Mouse (Mus musculus): ENCODE results near the gene L3mbtl1.
"Not testable (repeated sequence)": the region's sequence is repeated elsewhere in the genome, so short reads cannot be mapped to it uniquely, and the experiment has no call there.

The L3mbtl1 gene

DNA sequence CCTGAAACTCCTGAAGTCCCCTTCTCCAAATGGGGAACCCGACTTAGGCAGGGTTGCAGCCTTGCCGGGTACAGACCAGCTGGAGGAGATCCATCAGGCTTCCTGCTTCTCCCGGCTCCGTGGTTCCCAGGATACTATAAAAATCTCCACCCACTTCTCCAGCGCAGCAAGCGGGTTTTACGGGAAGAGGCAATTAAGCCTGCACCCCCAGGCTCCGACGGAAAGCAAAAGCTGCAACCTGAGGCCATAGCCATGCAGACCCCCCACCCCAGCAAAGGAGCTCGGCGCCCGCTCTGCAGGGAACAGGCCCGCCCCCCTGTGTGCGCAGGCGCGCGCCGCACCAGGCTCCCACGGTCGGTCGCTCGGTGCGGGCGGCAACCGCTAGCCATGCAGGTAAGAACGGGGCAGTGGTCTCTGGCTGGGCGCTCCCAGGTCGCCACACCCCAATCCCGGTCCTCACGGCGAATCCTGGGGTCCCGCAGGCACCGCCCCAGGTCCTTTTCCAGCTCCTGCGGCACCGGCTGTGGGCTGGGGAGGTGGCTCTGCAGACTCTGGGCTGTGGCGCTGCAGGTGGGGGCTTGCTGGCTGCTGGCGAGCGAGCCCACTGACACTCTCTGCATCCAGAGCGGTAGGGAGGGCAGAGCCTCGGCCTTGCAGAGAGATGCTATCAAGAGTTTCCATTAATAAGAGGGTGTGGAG, at the start of gene L3mbtl1:
L3mbtl1 (plus strand) TSS at position 325 of the 699 bp plus-strand sequence.
- no peak for DNase-seq

DNA sequence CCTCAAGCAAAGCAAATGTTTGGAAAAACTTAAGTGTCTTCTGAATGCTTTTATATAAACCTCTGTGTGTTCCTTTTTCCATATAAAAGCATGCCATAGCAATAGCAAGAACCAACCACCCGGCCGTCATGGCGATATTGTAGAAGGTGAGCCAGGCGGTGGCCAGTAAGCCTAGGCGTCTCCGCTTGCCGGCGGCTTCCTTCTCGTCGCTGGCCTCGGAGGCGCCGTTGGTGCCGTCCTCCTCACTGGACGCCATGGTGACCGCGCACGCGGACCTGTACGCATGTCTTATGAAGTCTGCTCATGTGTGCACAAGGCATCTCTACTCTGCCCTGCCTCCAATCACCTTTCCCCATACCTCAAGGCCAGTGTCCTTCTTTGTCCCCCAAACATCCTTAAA, 44.0 kb upstream of the L3mbtl1 start:
- DNase-seq, result not testable (repeated sequence)

- DNase-seq, result no peak
Measured at GRCm38 (mm10) chr2:162899880-162900589, 43.2 kb upstream of the L3mbtl1 start.

DNA sequence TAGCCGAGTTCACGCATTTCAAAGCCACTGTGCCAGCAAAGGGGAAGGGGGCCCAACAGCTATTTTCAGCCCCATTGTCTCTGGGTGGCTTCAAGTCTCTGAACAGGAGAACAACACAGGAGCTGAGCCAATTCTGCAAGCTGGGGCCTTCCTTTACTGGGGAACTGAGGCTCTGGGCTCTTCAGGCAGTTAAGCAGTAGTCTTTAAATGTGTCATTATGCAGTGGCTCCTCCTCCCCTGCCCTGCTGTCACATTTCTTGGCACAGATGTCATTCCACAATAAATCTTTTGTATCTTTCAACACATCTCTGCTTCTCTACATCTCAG, 42.7 kb upstream of the L3mbtl1 start:
- DNase-seq, result no peak

GRCm38 (mm10) chr2:162905902-162906301, 37.4 kb upstream of the L3mbtl1 start:
- no peak for DNase-seq

GRCm38 (mm10) chr2:162908052-162908491, 35.2 kb upstream of the L3mbtl1 start:
- no peak for DNase-seq

DNA sequence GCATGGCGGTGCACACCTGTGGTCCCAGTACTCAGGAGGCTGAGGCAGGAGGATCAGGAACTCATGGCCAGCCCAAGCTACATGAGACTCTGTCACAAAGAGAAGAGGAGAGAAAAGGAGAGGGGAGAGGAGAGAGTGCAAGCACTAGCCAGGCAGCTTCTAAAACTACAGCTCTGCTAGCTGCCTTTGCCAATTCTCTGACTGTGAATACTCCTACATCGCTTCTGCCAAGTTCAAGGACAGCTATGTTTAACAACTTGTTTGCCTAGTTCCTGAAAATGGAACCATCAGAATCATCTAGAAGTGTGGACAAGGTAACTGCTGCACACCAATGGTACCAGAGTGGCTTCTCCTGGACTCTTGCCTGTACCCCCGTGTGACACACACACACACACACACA, 29.2 kb upstream of the L3mbtl1 start:
- no peak for DNase-seq

DNA sequence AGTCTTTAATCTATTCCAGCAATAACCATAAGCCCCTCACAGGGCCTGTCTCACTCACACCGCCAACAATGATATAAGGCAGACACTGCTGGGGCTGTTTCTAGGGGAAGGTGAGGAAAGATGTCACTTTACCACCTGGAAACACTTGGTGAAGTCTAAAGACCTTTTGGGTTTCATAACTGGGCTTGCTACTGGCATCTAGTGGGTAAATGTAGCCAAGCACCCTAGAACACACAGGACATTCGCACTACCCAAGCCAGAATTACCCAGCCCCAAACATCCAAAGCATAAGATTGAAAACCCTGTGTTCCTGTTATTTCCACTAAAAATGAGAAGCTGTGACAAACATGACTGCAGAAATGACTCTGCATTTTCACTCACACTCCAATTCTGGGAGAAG, 28.8 kb upstream of the L3mbtl1 start:
- DNase-seq, result no peak

GRCm38 (mm10) chr2:162919926-162920325, 23.3 kb upstream of the L3mbtl1 start:
- no peak for DNase-seq

DNA sequence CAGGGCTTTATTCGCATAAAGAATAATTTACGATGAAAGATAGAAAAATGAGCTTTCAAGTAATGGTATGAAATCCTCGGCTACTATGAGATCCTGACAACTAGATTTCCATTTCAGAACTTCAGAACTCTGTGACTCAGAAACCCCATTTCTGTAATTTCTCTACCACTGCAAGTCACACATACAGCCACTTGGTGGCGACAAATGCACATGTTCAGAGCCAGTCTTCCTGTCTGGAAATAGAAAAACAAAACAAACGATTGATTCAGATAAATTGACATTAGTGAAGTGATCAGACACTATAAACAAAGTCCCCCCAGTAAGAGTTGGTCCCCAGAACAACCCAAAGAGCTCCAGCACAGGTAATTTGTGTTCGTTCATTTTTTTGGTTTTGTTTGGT, 21.1 kb upstream of the L3mbtl1 start:
- peak; percentile 61 to 66 for DNase-seq

DNA sequence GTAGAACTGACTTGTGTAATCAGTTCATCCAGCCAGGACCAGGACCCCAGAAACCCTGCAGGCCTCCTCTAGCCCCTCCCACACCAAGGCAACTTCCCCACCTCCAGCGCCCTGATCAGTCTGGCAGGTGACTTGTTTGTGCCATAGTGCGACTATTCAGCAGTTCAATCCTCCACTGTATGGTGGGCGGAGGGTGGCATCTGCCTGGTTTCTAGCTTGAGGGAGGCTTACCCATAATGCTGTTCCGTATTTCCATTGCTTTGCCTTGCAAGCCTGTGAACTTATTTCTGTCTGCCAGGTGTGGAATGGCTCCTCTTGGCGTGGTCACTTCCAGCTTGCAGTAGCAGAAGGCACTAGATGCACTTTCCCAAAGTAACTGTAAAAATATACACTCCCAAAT, 20.4 kb upstream of the L3mbtl1 start:
- no peak for DNase-seq

DNA sequence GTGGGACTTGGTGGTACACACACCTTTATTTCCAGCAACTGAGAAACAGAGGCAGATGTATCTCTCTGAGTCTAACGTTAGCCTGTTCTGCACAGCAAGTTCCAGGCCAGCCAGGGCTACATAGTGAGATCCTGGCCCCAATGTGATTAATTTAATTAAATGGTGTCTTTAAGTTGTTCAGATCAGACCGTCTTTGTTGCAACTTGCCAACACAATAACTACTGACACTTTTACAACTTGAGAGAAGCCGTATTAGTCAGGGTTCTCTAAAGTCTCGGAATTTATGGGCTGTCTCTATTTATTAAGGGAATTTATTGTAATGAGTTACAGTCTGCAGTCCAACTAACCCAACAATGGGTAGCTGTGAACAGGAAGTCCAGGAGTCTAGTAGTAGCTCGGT, 19.1 kb upstream of the L3mbtl1 start:
- no peak for DNase-seq

DNA sequence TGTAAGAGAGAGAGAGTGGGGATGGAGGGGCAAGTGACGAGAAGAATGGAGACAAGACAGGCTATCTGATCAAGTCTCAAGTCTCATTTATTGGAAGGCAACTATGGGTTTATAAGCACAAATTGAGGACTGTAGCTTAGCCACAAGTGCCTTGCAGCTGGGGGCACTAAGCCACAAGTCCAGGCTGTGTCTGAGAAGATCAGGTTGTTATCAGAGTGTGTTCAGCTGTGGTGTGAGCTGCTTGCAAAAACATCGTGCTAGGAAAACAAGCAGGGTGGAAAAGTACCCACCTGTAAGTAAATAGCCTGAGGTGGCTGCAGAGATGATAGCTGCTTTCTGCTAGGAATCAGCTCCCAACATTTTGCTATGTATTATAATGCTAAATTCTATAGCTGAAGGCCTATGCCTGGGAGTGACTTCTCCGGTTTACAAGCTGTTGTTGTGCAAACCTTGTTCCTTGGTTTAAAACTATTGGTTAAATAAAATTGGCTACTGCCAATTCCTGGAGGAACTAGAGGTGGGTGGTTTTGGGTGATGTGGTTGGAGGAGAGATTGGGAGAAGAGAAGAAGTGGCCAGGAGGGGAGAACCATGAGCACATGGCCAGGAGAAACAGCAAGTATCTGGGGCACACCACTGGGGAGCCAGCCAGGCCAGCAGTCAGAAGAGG, 15.2 kb upstream of the L3mbtl1 start:
- no peak for DNase-seq

- DNase-seq, result no peak
Measured at GRCm38 (mm10) chr2:162929704-162930103, 13.6 kb upstream of the L3mbtl1 start.

DNA sequence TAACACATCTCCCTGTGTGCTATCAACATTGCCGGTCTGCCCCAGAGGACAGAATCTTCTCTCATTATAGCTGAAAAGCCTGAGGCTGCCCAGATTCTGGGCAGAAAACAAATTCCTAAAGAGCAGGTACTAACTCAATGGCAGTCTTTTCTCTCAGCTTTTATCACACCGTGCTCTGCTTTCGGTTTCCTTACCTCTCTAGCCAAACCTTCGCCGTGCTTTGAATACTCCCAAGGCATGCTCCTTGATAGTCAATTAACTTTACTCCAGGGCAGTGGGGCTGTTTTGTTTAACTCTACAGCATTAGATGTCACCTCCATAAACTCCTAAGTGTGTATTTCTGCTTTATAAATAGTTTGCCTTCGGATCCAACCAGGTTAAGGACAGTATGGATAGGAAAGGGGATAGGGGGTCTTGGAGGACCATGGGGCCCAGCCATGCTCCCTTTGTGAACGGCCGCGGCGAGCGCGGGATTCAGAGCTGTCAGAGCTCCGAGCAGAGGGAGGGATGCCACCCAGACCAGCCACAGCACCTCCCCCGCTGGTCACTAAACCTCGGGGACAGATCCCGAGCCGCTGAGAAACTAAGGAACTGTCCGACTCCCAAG, 12.7 kb upstream of the L3mbtl1 start:
- DNase-seq, result no peak

DNA sequence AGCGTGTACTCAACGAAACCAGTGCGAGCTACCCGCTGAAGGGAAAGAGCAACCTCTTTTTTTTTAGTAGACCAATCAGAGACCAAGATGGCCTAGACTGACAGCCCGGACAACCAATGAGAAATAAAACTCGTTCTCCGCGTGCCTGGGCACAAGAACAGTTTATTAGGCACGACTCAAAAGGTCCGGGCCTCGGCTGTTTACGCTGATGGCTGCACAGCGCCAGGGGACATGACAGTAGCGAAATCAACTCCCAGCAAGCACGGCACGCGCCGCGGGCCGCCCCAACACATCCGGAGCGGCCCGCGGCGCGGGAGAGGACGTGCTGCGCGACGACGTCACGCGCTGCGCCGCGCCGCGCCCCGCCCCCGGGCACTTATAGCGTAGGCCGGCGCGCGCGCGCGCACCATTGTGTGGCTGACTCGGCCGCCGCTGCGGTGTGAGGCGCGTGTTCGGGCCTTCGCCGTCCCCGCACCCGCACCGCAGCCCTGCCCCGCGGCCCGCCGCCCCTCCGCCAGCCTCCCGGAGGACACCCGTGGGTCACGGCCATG, 12.1 kb upstream of the L3mbtl1 start, which contains the start of gene Srsf6:
Srsf6 (plus strand) TSS at position 406 of the 551 bp plus-strand sequence.
- peak; percentile 90 to 94 for DNase-seq

GRCm38 (mm10) chr2:162931674-162932650, 11.3 kb upstream of the L3mbtl1 start:
- DNase-seq, result peak; percentile 74 to 81

- DNase-seq, result no peak
Measured at GRCm38 (mm10) chr2:162932706-162933105, 10.6 kb upstream of the L3mbtl1 start.

DNA sequence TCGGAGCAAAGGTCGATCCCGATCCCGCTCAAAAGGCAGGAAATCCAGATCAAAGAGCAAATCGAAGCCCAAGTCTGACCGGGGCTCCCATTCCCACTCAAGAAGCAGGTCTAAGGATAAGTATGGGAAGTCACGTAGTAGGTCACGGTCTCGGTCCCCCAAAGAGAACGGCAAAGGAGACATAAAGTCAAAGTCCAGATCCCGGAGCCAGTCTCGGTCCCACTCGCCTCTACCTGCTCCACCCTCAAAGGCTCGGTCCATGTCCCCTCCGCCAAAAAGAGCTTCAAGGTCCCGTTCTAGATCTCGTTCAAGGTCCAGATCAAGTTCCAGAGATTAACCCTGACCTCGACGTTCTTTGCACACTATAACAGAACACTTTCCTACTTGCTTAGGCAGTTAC, 8.9 kb upstream of the L3mbtl1 start:
- no peak for DNase-seq

DNA sequence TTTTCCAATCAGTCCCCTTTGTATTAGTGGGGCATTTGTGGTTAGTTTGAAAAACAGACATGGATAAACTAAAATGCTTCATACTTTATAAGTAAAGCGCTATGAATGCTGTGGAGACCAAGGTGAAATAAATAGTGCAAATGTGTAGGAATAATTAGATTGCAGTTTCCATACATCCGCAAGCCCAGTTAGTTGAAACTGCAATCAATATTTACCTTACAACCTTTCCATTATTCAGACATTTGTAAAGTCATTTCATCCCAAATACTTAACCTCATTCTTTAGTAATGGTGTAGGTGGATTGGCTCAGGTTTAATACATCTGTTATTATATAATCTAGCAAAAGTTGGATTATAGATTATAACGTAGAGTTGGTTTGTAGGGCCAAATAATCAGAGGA, 7.6 kb upstream of the L3mbtl1 start:
- DNase-seq, result no peak

DNA sequence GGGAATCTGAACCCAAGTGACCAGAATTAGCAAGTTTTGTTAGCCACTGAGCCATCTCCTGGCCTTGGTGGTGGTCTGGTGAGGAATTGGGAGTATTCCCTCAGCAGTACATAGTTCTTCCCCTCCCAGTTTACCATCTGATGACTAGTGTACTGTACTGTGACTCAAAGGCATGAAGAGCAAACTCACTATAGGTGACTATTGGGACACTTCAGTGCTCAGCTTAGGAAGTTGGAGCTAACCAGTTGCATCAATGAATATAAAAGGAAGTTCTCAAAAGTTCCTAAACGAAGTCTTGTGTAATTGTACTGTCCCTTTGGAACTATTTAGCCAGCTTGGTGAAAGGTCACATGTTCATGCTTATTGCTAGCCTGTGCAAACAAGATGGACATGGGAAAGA, 3.7 kb upstream of the L3mbtl1 start:
- DNase-seq, result no peak

DNA sequence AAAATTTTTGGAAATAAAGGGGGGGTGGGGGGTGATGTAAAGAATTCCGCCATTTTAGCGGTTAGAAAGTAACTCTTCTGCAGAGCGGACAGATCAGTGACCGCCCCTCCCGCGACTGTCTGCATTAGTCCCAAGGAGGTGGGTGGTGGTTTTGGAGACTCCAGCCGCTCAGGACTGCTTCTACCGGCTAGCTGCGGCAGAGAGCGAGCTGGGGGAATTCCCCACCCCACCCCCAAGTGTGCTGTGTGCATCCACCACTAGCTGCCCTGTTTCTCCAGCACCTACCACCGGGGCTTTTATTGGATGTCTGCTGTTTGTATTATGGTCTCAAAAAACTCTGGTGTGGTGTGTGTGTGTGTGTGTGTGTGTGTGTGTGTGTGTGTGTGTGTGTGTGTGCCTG, 659 bp downstream of the L3mbtl1 start:
- DNase-seq, result no peak
